Mouse (Mus musculus) forebrain, embryonic 16.5 days (tissue): Measurements from ENCODE around the gene Hs3st6. TPM values are rescaled to one million over a fixed set of nuclear protein-coding genes. Genes with fewer than 3 reads are reported as not detected.

ENCODE experiments used
- ATAC-seq: fragments of 200-750 bp; cut with Nextera tagmentation; 2 replicates; pipeline ENCODE4 v1.8.0; 2017; ENCODE audit warnings: mild to moderate bottlenecking, moderate library complexity
- H3K27ac ChIP-seq: fragments of 300-500 bp; sonication (generic); 2 replicates; pipeline ENCODE4 v1.5.1; 2014; ENCODE audit warnings: low read length, control low read depth
- H3K27me3 ChIP-seq: fragments of 300-500 bp; sonication (generic); replicated peaks from 2 replicates; pipeline ENCODE4 v1.6.1; 2014; ENCODE audit warnings: low read length; ENCODE audit not compliant: control insufficient read depth, insufficient read depth
- H3K36me3 ChIP-seq: fragments of 300-500 bp; sonication (generic); 2 replicates; pipeline ENCODE4 v1.6.1; 2014; ENCODE audit not compliant: control insufficient read depth, insufficient read depth
- H3K4me1 ChIP-seq: fragments of 300-500 bp; sonication (generic); replicated peaks from 2 replicates; pipeline ENCODE4 v1.6.1; 2014; ENCODE audit warnings: low read length; ENCODE audit not compliant: control insufficient read depth, insufficient read depth
- H3K4me2 ChIP-seq: fragments of 300-500 bp; sonication (generic); 2 replicates; pipeline ENCODE4 v1.6.1; 2014; ENCODE audit warnings: mild to moderate bottlenecking, low read length, control low read depth
- H3K4me3 ChIP-seq: fragments of 300-500 bp; sonication (generic); replicated peaks from 2 replicates; pipeline ENCODE4 v1.5.1; 2014; ENCODE audit warnings: mild to moderate bottlenecking, low read length, control low read depth
- H3K9ac ChIP-seq: fragments of 300-500 bp; sonication (generic); replicated peaks from 2 replicates; pipeline ENCODE4 v1.6.1; 2014; ENCODE audit warnings: low read depth, low read length, control low read depth
- H3K9me3 ChIP-seq: fragments of 300-500 bp; sonication (generic); 2 replicates; pipeline ENCODE4 v1.6.1; 2016; ENCODE audit warnings: low read length; ENCODE audit not compliant: control insufficient read depth
- WGBS: fragments of 180-500 bp; shearing (Covaris S2); extraction: QIAGEN DNeasy Blood & Tissue Kit; methylation state at CpG from one replicate; pipeline ENCODE4 v1.1.7; 2014; 5-methylcytosine and 5-hydroxymethylcytosine counted together
- polyA plus RNA-seq: library from polyadenylated mRNA; unstranded; fragments of >200 nt; fragmentation: Nextera tagmentation; extraction: Ambion mirVana; gene quantifications from 2 replicates; pipeline ENCODE4 v1.2.1, GENCODE M21; 2015

Hs3st6 gene
- polyA plus RNA-seq, 1 experiment from 2014 or later = not detected

- Histone ChIP-seq H3K4me1 (peaks cover 10% of the 10 kb centered on the region), H3K4me3 (peak within 1 kb of the TSS; percentile 66), H3K27ac (peak within 1 kb of the TSS; percentile 31; the same call in 1 of the 2 replicates), H3K4me2 (peak within 1 kb of the TSS; percentile 91), H3K9ac (peak within 1 kb of the TSS; percentile 65), H3K9me3 (no peaks in the 10 kb centered on the region), H3K36me3 (no peaks in the 10 kb centered on the region), H3K27me3 (no peaks in the 10 kb centered on the region)
- WGBS = 3% methylated on average over 29 of the region's 29 CpGs
- peak; percentile 98 for ATAC-seq
These were observed 16.3 kb upstream of the Hs3st6 start, which contains the start of gene Msrb1 for GRCm38 (mm10) chr17:24736330-24737051. TSS of gene Msrb1 (plus strand) at chr17:24736642.

- peak overlapping the region; percentile 91 for H3K4me2 ChIP-seq
- ATAC-seq = no peak
- WGBS = 23% methylated on average over 8 of the region's 8 CpGs
- no peaks in the 10 kb centered on the region for H3K27me3 ChIP-seq
- no peak overlapping the region for H3K27ac ChIP-seq
- H3K9ac ChIP-seq = peak overlapping the region; percentile 65
- peaks cover 10% of the 10 kb centered on the region for H3K4me1 ChIP-seq
- H3K4me3 ChIP-seq = peak overlapping the region; percentile 66
- H3K36me3 ChIP-seq = no peaks in the 10 kb centered on the region
- no peaks in the 10 kb centered on the region for H3K9me3 ChIP-seq
These were observed 15.5 kb upstream of the Hs3st6 start for GRCm38 (mm10) chr17:24737135-24737810.

- H3K27me3 ChIP-seq = no peaks in the 10 kb centered on the region
These were observed 14.6 kb upstream of the Hs3st6 start for GRCm38 (mm10) chr17:24738238-24738637.

GRCm38 (mm10) chr17:24739926-24740325 is 12.9 kb upstream of the Hs3st6 start:
- Histone ChIP-seq H3K9me3 (no peaks in the 10 kb centered on the region), H3K9ac (no peak overlapping the region), H3K27ac (no peak overlapping the region), H3K27me3 (no peaks in the 10 kb centered on the region), H3K36me3 (no peaks in the 10 kb centered on the region), H3K4me2 (no peak overlapping the region), H3K4me3 (no peak overlapping the region), H3K4me1 (peaks cover 10% of the 10 kb centered on the region)
- 83% methylated on average over 8 of the region's 8 CpGs for WGBS
- ATAC-seq = no peak

More at GRCm38 (mm10) chr17:24738238-24738637, 14.6 kb upstream of the Hs3st6 start:
- 82% methylated on average over 4 of the region's 4 CpGs for WGBS
- Histone ChIP-seq H3K9ac (no peak overlapping the region), H3K27ac (no peak overlapping the region), H3K4me1 (peaks cover 10% of the 10 kb centered on the region), H3K36me3 (no peaks in the 10 kb centered on the region), H3K9me3 (no peaks in the 10 kb centered on the region), H3K4me2 (no peak overlapping the region), H3K4me3 (no peak overlapping the region)
- no peak for ATAC-seq

- WGBS = 87% methylated on average over 8 of the region's 8 CpGs
- Histone ChIP-seq H3K9me3 (no peaks in the 10 kb centered on the region), H3K27me3 (no peaks in the 10 kb centered on the region), H3K9ac (no peak overlapping the region), H3K4me3 (no peak overlapping the region), H3K4me1 (0 out of 2 replicates have a peak, but pooled peaks cover under 1% of the 10 kb centered on the region), H3K36me3 (no peaks in the 10 kb centered on the region), H3K27ac (no peak overlapping the region), H3K4me2 (no peak overlapping the region)
- ATAC-seq = no peak
These were observed 10.5 kb upstream of the Hs3st6 start for GRCm38 (mm10) chr17:24742307-24742706.

- no peaks in the 10 kb centered on the region for H3K4me1 ChIP-seq
- no peak overlapping the region for H3K4me2 ChIP-seq
- no peak overlapping the region for H3K4me3 ChIP-seq
- no peaks in the 10 kb centered on the region; the same call in 1 of the 2 replicates for H3K27me3 ChIP-seq
- H3K27ac ChIP-seq = no peak overlapping the region
- H3K9me3 ChIP-seq = no peaks in the 10 kb centered on the region
- 81% methylated on average over 5 of the region's 5 CpGs for WGBS
- ATAC-seq = no peak
- H3K36me3 ChIP-seq = no peaks in the 10 kb centered on the region
- H3K9ac ChIP-seq = no peak overlapping the region
These were observed 8.9 kb upstream of the Hs3st6 start for GRCm38 (mm10) chr17:24743896-24744295.

GRCm38 (mm10) chr17:24744381-24744780 is 8.4 kb upstream of the Hs3st6 start:
- WGBS = 69% methylated on average over 3 of the region's 3 CpGs
- no peaks in the 10 kb centered on the region for H3K36me3 ChIP-seq
- ATAC-seq = no peak

GRCm38 (mm10) chr17:24745526-24746497 is 7.0 kb upstream of the Hs3st6 start:
- H3K4me2 ChIP-seq = no peak overlapping the region
- peak; percentile 86 for ATAC-seq
- H3K9me3 ChIP-seq = no peaks in the 10 kb centered on the region
- H3K9ac ChIP-seq = no peak overlapping the region
- no peaks in the 10 kb centered on the region for H3K36me3 ChIP-seq
- no peaks in the 10 kb centered on the region for H3K4me1 ChIP-seq
- H3K27me3 ChIP-seq = peaks cover 10% of the 10 kb centered on the region
- no peak overlapping the region for H3K4me3 ChIP-seq
- 24% methylated on average over 7 of the region's 7 CpGs for WGBS
- no peak overlapping the region for H3K27ac ChIP-seq

More at GRCm38 (mm10) chr17:24744381-24744780, 8.4 kb upstream of the Hs3st6 start:
- Histone ChIP-seq H3K27ac (no peak overlapping the region), H3K27me3 (no peaks in the 10 kb centered on the region; the same call in 1 of the 2 replicates), H3K4me3 (no peak overlapping the region), H3K9ac (no peak overlapping the region), H3K4me1 (no peaks in the 10 kb centered on the region), H3K9me3 (no peaks in the 10 kb centered on the region), H3K4me2 (no peak overlapping the region)
